Mouse (Mus musculus) hindbrain, embryonic 13.5 days (tissue): ENCODE data around the gene Spata25. TPM values are rescaled to one million over a fixed set of nuclear protein-coding genes. Genes with fewer than 3 reads are reported as not detected.
A peak's percentile ranks its signal among the peaks of the same experiment; 100 is the strongest.
"Not testable (repeated sequence)": the region's sequence is repeated elsewhere in the genome, so short reads cannot be mapped to it uniquely, and the experiment has no call there.

Experiments
- ATAC-seq: fragments of 200-750 bp; cut with Nextera tagmentation; 2 replicates; pipeline ENCODE4 v1.8.0; 2017; ENCODE audit warnings: moderate TSS enrichment; ENCODE audit not compliant: low FRiP score
- H3K27ac ChIP-seq: fragments of 300-500 bp; sonication (generic); 2 replicates; pipeline ENCODE4 v1.5.1; 2015; ENCODE audit warnings: inconsistent platforms, mild to moderate bottlenecking, moderate library complexity
- H3K27me3 ChIP-seq: fragments of 300-500 bp; sonication (generic); 2 replicates; pipeline ENCODE4 v1.6.1; 2015; ENCODE audit warnings: mild to moderate bottlenecking, inconsistent platforms
- H3K36me3 ChIP-seq: fragments of 300-500 bp; sonication (generic); 2 replicates; pipeline ENCODE4 v1.6.1; 2015; ENCODE audit warnings: mild to moderate bottlenecking, inconsistent platforms
- H3K4me1 ChIP-seq: fragments of 300-500 bp; sonication (generic); replicated peaks from 2 replicates; pipeline ENCODE4 v1.6.1; 2015; ENCODE audit warnings: inconsistent platforms
- H3K4me2 ChIP-seq: fragments of 300-500 bp; sonication (generic); 2 replicates; pipeline ENCODE4 v1.6.1; 2015; ENCODE audit warnings: inconsistent platforms, mild to moderate bottlenecking, moderate library complexity
- H3K4me3 ChIP-seq: fragments of 300-500 bp; sonication (generic); 2 replicates; pipeline ENCODE4 v1.5.1; 2015; ENCODE audit warnings: mild to moderate bottlenecking, inconsistent platforms
- H3K9ac ChIP-seq: fragments of 300-500 bp; sonication (generic); 2 replicates; pipeline ENCODE4 v1.6.1; 2015; ENCODE audit warnings: mild to moderate bottlenecking, inconsistent platforms
- H3K9me3 ChIP-seq: fragments of 300-500 bp; sonication (generic); 2 replicates; pipeline ENCODE4 v1.6.1; 2016; ENCODE audit warnings: inconsistent platforms
- WGBS: fragments of 180-500 bp; shearing (Covaris S2); methylation state at CpG from one replicate; pipeline ENCODE4 v1.1.7; 2015; 5-methylcytosine and 5-hydroxymethylcytosine counted together
- polyA plus RNA-seq: library from polyadenylated mRNA; unstranded; fragments of >200 nt; fragmentation: Nextera tagmentation; extraction: Ambion mirVana; gene quantifications from 2 replicates; pipeline ENCODE4 v1.2.1, GENCODE M21; 2015

Spata25 gene
- not detected in 2 replicates for polyA plus RNA-seq

DNA sequence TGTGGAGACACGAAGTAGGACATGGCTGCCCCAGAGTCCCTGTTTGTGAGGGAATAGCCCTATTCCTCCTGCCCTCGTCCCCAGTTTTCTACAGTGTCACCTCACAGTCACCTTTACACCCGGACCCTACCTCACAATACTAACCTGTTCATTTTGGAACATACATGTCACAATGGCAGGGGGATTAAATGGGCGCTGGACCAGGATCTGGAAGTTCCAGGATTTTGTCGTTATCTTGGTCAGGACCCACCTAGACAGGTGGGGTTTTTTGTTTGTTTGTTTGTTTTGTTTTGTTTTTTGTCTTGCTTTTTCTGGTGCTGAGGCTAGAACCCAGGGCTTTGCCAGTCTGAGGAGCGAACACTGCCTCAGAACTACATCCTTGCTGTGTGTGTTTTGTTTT lies at the start of gene Spata25:
TSS of gene Spata25 (minus strand) at position 101 of the 400 bp plus-strand sequence.
- Histone ChIP-seq H3K36me3 (peaks cover 47% of the 10 kb centered on the region), H3K4me2 (no peak within 1 kb of the TSS), H3K4me3 (no peak within 1 kb of the TSS), H3K4me1 (peaks cover 21% of the 10 kb centered on the region), H3K9me3 (no peaks in the 10 kb centered on the region), H3K9ac (0 out of 2 replicates have a peak within 1 kb of the TSS, but pooled peaks have one; percentile 43), H3K27ac (no peak within 1 kb of the TSS), H3K27me3 (no peaks in the 10 kb centered on the region)
- no peak for ATAC-seq
- WGBS = 89% methylated on average over 6 of the region's 6 CpGs

GRCm38 (mm10) chr2:164877376-164878215 lies 49.3 kb upstream of the Spata25 start:
- peak overlapping the region; percentile 98 for H3K4me2 ChIP-seq
- peaks cover 34% of the 10 kb centered on the region for H3K4me1 ChIP-seq
- not testable (repeated sequence) for ATAC-seq, H3K9me3 ChIP-seq, H3K27me3 ChIP-seq, H3K36me3 ChIP-seq, H3K9ac ChIP-seq
- H3K4me3 ChIP-seq = peak overlapping the region; percentile 81
- 72% methylated on average over 11 of the region's 11 CpGs for WGBS
- H3K27ac ChIP-seq = peak overlapping the region; percentile 100; the same call in 1 of the 2 replicates

DNA sequence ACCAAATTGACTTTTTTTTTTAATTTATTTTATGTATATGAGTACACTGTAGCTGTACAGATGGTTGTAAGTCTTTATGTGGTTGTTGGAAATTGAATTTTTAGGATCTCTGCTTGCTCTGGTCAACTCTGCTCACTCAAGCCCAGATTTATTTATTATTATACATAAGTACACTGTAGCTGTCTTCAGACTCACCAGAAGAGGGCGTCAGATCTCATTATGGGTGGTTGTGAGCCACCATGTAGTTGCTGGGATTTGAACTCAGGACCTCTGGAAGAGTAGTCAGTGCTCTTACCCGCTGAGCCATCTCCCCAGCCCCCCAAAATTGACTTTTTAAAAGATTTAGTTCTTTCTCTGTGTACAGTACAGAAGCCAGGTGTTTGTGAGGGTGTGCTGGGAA lies 47.3 kb upstream of the Spata25 start:
- 46% methylated on average over 2 of the region's 2 CpGs for WGBS

GRCm38 (mm10) chr2:164874239-164874769 lies 46.0 kb upstream of the Spata25 start:
- 43% methylated on average over 1 of the region's 1 CpGs for WGBS
- H3K9ac ChIP-seq = no peak overlapping the region
- peaks cover 21% of the 10 kb centered on the region for H3K4me1 ChIP-seq
- H3K27me3 ChIP-seq = no peaks in the 10 kb centered on the region
- no peak overlapping the region for H3K4me3 ChIP-seq
- H3K9me3 ChIP-seq = no peaks in the 10 kb centered on the region
- H3K4me2 ChIP-seq = no peak overlapping the region
- H3K27ac ChIP-seq = peak overlapping the region; percentile 50
- ATAC-seq = no peak
- no peaks in the 10 kb centered on the region for H3K36me3 ChIP-seq

More for the DNA sequence above, 47.3 kb upstream of the Spata25 start:
- H3K4me3 ChIP-seq, H3K9me3 ChIP-seq, H3K4me2 ChIP-seq, H3K36me3 ChIP-seq, H3K9ac ChIP-seq, H3K27ac ChIP-seq, H3K27me3 ChIP-seq, ATAC-seq: not testable (repeated sequence)
- peaks cover 27% of the 10 kb centered on the region for H3K4me1 ChIP-seq

GRCm38 (mm10) chr2:164873621-164874020 lies 45.3 kb upstream of the Spata25 start:
- 74% methylated on average over 3 of the region's 3 CpGs for WGBS
- no peaks in the 10 kb centered on the region for H3K36me3 ChIP-seq
- H3K4me3 ChIP-seq = no peak overlapping the region
- ATAC-seq = no peak
- H3K4me1 ChIP-seq = peaks cover 19% of the 10 kb centered on the region
- H3K27ac ChIP-seq = peak overlapping the region; percentile 44; the same call in 1 of the 2 replicates
- H3K9me3 ChIP-seq = no peaks in the 10 kb centered on the region
- H3K9ac ChIP-seq = no peak overlapping the region
- H3K4me2 ChIP-seq = no peak overlapping the region
- no peaks in the 10 kb centered on the region for H3K27me3 ChIP-seq

DNA sequence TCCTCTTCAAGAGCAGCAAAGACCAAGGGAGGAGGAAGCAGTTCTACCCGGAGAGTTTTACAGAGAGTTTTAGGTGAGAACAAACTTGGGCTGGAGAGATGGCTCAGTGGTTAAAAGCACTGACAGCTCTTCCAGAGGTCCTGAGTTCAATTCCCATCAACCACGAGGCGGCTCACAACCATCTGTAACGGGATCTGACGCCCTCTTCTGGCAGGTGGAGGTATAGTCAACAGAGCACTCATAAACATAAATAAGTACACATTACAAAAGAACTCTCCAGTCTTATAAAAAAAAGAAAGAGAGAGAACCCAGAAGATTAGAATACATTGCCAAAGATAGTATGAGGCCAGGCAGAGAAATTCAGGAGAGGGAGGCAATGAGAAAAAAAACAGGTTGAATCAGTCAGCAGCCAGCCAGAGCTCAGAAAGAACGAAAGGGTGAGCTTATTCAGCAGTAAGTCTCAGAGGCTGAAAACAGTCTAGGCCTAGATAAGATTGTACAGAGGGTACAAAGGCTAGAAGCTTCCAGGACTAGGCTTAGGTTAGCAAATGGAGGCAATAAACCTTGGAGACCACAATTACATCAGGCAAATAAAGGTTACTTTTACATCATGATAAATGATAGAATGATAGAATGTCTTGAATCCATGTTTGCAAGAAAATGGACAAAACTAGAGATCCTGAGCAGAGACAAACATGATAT lies 43.4 kb upstream of the Spata25 start:
- H3K27me3 ChIP-seq = no peaks in the 10 kb centered on the region
- H3K4me2 ChIP-seq = no peak overlapping the region
- ATAC-seq = no peak
- H3K9me3 ChIP-seq = peaks cover 4% of the 10 kb centered on the region; the same call in 1 of the 2 replicates
- 58% methylated on average over 6 of the region's 6 CpGs for WGBS
- 0 out of 2 replicates have a peak, but pooled peaks cover 5% of the 10 kb centered on the region for H3K4me1 ChIP-seq
- H3K4me3 ChIP-seq = no peak overlapping the region
- H3K36me3 ChIP-seq = no peaks in the 10 kb centered on the region
- H3K27ac ChIP-seq = no peak overlapping the region
- H3K9ac ChIP-seq = no peak overlapping the region

GRCm38 (mm10) chr2:164868491-164868890 lies 40.2 kb upstream of the Spata25 start:
- no peaks in the 10 kb centered on the region for H3K27me3 ChIP-seq
- H3K4me2 ChIP-seq = no peak overlapping the region
- no peaks in the 10 kb centered on the region for H3K4me1 ChIP-seq
- 75% methylated on average over 7 of the region's 7 CpGs for WGBS
- H3K27ac ChIP-seq = no peak overlapping the region
- peaks cover 4% of the 10 kb centered on the region; the same call in 1 of the 2 replicates for H3K9me3 ChIP-seq
- no peaks in the 10 kb centered on the region for H3K36me3 ChIP-seq
- ATAC-seq = no peak
- no peak overlapping the region for H3K4me3 ChIP-seq
- no peak overlapping the region for H3K9ac ChIP-seq

DNA sequence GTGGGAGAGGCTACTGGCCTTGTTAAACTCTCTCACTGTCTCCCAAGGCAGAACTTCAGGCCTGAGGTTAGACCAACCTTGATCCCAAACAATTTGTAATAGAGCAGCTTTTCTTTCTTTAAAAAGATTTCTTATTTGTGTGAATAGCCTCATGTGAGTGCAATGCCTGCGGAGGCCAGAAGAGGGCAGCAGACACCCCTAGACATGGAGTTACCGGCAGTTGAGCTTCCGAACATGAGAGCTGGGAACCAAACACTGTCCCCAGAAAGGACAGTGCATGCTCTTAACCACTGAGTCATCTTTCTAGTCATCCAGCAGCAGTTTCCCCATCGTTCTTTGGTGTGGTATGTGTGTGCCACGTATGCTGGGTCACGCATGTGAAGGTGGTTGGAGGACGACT lies 39.2 kb upstream of the Spata25 start:
- Histone ChIP-seq H3K36me3 (no peaks in the 10 kb centered on the region), H3K9ac (no peak overlapping the region), H3K27me3 (no peaks in the 10 kb centered on the region), H3K27ac (peak overlapping the region; percentile 46; the same call in 1 of the 2 replicates), H3K4me1 (no peaks in the 10 kb centered on the region), H3K4me3 (no peak overlapping the region), H3K9me3 (peaks cover 4% of the 10 kb centered on the region; the same call in 1 of the 2 replicates), H3K4me2 (no peak overlapping the region)
- no peak for ATAC-seq
- WGBS = 95% methylated on average over 7 of the region's 7 CpGs

DNA sequence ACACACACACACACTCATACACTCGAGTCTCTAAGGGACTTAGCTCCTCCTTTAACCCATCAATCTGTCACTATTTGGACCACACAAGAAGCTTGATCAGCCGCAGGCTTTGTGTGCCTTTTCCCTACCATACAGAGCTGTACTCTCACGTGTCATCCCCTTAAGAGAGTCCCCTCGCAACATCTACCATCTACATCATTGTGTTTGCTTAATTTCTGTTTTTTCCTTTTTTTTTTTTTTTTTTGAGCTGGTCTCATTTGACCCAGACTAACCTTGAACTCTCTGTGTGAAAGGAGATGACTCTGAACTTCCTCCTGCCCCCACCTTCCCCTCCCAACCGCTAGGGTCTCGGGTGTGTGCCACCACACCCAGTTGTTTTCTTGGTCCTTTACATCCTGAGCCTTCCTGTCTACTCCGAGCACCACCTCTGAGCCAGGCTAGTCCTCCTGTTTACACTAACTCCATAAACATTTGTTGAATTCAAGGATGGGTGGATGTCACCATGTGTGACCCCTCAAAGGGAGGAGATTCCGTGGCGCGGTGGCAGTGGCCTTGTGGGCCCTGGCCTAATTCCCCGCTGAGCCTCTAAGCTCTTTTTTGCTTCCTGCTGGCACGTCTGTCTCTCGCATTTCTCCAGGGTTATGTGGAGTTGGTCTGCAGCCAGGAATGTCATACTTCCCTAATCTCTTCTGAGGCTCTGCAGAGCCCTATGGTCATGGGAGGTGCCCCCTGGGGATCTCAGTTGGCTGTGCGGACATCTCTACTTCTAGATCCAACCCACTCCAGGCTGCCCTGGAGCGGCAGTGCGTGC lies 38.6 kb upstream of the Spata25 start:
- peak overlapping the region; percentile 46; the same call in 1 of the 2 replicates for H3K27ac ChIP-seq
- no peak overlapping the region for H3K4me3 ChIP-seq
- ATAC-seq = no peak

DNA sequence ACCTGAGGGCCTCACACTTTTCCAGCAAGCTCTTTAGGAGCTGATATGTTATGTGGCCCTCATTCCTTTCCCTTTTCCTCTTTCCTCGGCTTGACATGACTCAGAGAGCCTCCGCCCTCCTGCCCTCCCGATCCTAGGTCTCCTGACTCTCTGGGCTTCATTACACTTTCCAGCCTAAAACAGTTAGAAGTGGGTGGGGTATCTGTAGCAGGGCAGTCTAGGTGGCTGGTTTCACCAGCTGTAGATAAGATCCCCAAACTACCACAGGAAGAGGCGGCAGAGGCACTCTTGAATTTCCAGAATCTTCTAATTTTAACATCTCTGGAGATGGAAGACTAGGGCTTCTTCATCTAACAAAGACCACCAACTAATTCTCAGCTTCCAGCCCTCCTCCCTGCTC lies 36.3 kb upstream of the Spata25 start:
- Histone ChIP-seq H3K4me2 (no peak overlapping the region), H3K9me3 (peaks cover 4% of the 10 kb centered on the region; the same call in 1 of the 2 replicates), H3K36me3 (no peaks in the 10 kb centered on the region), H3K27me3 (peaks cover 12% of the 10 kb centered on the region; the same call in 1 of the 2 replicates), H3K9ac (no peak overlapping the region), H3K27ac (no peak overlapping the region), H3K4me1 (peaks cover 10% of the 10 kb centered on the region), H3K4me3 (no peak overlapping the region)
- ATAC-seq = no peak
- 81% methylated on average over 4 of the region's 4 CpGs for WGBS

More for the DNA sequence above, 38.6 kb upstream of the Spata25 start:
- Histone ChIP-seq H3K27me3 (no peaks in the 10 kb centered on the region), H3K4me2 (no peak overlapping the region), H3K9ac (no peak overlapping the region), H3K36me3 (no peaks in the 10 kb centered on the region), H3K4me1 (peaks cover 1% of the 10 kb centered on the region), H3K9me3 (peaks cover 4% of the 10 kb centered on the region; the same call in 1 of the 2 replicates)
- WGBS = 68% methylated on average over 16 of the region's 16 CpGs

GRCm38 (mm10) chr2:164863411-164863810 lies 35.1 kb upstream of the Spata25 start:
- Histone ChIP-seq H3K27me3 (peaks cover 22% of the 10 kb centered on the region), H3K4me1 (peaks cover 10% of the 10 kb centered on the region)
- H3K27ac ChIP-seq, H3K9me3 ChIP-seq, H3K4me3 ChIP-seq, H3K4me2 ChIP-seq, H3K9ac ChIP-seq, H3K36me3 ChIP-seq, ATAC-seq: not testable (repeated sequence)
- WGBS = 91% methylated on average over 9 of the region's 9 CpGs
